Mouse (Mus musculus): Measurements from ENCODE around the gene Fam89a. TPM values are rescaled to one million over a fixed set of nuclear protein-coding genes. Genes with fewer than 3 reads are reported as not detected.
A peak's percentile ranks its signal among the peaks of the same experiment; 100 is the strongest.

The Fam89a gene
- polyA plus RNA-seq, 2 experiments from 2014 or later = 0.50 to 1.1 TPM

- no peak for ATAC-seq
Measured at GRCm38 (mm10) chr8:124752325-124752862, 762 bp upstream of the Fam89a start.

DNA sequence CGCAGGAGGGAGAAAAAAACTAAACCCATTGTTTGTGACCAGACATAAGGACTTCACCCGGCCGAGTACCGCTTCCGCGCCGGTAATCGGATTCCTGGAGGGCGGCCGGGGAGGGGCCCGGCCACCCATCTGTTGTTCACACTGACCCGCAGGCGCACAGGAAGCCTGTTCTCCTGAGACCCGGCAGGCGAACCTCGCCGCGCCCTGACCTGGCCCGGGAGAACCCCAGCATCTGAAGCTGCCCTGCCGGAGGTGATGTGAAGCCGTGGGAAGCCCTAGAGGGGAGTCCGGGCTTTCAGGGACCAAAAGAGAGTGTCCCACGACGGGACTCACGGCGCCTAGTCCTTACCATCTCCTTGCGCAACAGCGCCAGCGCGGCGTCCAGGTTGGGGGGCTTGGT lies 441 bp downstream of the Fam89a start:
- ATAC-seq = peak; percentile 14

DNA sequence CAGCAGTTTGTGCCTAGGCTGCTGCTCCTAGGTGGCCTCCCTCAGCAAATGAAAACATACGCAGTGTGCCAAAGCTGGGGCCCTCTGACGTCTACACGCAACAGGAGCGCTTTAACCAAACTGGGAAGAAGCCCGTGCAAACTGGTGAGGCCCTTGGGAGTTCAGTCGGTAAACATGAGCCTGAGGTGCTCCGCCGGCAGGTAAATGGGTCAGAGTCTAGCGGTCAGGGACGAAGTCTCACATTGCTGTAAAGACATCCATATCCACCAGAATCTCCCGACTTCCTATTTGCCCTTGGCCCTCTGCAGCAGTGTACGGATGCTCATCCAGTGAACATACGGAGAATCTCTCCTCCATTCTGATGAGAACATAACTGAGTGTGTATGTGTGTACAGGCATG lies 5.0 kb downstream of the Fam89a start:
- no peak for ATAC-seq

- ATAC-seq = peak; percentile 63
Measured at GRCm38 (mm10) chr8:124739268-124739667, 12.4 kb downstream of the Fam89a start.

- ATAC-seq = no peak
Measured at GRCm38 (mm10) chr8:124735371-124735911, 16.2 kb downstream of the Fam89a start.

DNA sequence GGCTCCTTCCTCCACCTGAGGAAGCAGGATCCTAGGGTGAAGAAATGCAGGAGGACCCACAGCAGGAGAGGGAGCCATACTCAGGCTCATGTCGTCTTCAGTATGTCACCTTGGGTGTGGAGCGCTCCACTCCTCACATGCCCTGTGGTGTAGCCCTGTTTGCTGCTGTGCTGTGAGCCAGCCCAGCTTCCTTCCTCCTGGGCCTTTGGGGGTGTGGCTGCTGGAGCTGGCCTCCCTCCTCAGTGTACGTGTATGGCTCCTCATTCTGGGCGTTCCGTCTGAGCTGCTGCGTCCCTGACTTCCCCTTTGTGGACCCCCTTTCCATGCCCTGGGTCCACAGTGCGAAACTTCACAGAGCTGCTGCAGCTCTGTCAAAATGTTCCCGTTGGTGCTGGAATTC lies 18.8 kb downstream of the Fam89a start:
- ATAC-seq = no peak

DNA sequence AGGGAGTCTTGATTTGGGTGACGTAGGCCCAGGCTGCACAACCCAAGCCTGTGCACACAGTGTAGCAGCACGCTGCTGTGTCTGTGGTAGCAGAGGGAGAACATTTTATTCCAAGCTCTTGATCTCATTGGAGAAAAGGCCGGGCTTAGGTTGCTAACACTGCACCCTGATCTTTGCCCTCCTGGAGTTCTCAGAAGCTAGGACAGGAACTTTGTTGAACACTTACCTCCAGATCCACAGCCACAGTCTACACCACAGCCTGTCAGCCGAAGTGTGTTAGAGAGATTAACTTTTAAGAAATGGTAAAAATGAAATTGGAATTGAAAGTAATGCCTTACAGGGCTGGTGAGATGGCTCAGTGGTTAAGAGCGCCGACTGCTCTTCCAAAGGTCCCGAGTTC lies 27.3 kb downstream of the Fam89a start:
- ATAC-seq = no peak

- ATAC-seq = peak; percentile 92
Measured at GRCm38 (mm10) chr8:124721862-124722515, 29.6 kb downstream of the Fam89a start, which contains the start of the genes Ttc13 and Arv1. Gene Ttc13 (minus strand): TSS chr8:124721983. Gene Arv1 (plus strand): TSS chr8:124722139.

- ATAC-seq = no peak
Measured at GRCm38 (mm10) chr8:124720938-124721861, 30.4 kb downstream of the Fam89a start.

DNA sequence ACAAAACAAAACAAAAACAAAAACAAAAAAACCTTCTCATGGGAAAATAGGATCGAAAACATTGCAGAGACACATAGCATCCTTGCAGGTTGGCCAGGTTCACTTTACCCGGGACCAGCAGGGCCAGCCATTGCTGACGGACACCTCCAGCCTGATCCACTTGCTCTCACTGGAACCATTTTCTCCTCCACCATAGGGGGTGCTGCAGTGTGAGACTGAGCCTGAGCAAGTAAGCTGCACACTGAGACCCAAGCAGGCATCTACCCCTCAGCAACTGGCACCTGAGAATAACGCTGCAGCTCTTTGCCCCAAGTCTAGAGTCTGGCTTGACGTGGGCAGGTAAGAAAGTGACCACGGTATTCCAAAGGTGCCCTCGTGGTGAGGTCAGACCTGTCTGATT lies 31.5 kb downstream of the Fam89a start:
- no peak for ATAC-seq

GRCm38 (mm10) chr8:124715736-124716135 lies 35.9 kb downstream of the Fam89a start:
- ATAC-seq = no peak

- ATAC-seq = no peak
Measured at GRCm38 (mm10) chr8:124713207-124713606, 38.4 kb downstream of the Fam89a start.

- no peak for ATAC-seq
Measured at GRCm38 (mm10) chr8:124705823-124706222, 45.8 kb downstream of the Fam89a start.

DNA sequence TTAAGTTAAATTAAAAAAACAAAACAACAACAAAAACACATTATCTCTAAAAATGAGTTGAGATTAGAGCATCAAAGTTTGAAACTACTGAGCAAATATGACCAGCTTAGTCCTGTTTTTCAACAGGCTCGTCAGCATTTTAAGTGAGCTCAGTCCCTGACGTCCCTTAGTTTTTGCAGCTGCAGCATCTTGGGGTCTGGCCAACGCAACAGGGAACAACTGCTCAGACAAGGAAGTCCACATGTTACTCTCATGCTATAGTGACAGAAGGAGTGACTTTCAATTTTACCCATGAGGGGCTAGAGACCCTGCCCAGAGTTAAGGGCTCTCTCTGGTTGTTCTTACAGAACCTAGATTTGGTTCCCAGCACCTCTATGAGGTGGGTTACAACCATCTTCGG lies 47.3 kb downstream of the Fam89a start:
- no peak for ATAC-seq

DNA sequence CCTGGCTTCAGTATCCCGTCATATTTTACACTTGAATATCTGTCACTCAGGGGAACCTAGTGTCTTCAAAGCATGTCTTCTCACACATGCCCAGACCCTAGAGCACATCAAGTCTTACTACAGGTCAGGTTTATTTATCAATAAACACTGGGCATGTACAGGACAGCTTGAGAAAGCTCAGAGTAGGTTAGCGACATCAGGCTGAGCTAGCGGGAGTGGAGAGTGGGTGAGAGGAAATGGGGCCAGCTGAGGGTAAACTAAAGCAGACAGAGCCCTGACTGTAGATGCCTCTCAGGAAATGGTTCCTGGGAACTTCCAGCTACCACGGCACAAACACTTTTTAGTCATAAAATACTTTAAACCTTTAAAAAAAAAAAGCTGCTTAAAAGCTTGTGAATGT lies 48.1 kb downstream of the Fam89a start:
- ATAC-seq = peak; percentile 34

DNA sequence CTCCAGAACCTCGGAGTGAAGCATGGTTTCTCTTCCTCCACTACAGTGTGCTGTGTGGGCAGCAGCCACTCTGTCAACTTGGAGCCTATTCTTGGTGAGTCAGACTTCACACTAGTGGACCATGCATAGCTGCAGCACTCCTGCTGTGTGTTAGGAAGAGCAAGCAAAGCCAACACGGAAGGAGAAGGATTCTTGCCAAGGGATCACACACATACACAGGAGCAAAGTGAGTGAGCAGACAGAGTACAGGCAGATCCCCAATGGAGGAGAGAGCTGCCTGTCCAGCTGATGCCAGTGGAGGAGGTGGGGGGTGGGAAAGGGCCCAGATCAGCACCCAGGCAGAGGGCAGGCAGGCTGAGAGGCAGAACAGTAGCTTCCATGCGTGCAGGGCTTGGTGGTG lies 49.4 kb downstream of the Fam89a start:
- ATAC-seq = no peak

- ATAC-seq = peak; percentile 83
Measured at GRCm38 (mm10) chr8:124701023-124701422, 50.6 kb downstream of the Fam89a start.

DNA sequence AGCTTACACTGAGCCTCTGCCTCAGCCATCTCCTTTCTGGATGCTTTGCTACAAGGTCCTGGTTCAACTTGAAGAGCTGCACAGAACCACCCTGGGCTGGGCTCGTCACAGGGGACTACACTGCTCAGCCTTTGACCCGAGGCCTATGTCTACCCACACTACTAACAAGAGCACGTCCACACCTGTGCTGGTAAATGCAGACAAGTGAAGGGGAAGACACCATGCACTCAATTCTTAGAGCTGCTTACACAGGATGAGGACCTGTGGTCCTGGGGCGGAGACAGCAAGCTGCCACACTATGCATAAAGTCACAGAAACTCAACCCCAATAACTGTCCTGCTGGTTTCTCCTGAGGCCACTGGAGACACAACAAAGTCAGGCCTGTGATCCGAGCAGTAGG lies 51.4 kb downstream of the Fam89a start:
- ATAC-seq = peak; percentile 30

- no peak for ATAC-seq
Measured at GRCm38 (mm10) chr8:124695424-124696100, 56.1 kb downstream of the Fam89a start.

GRCm38 (mm10) chr8:124691706-124692105 lies 59.9 kb downstream of the Fam89a start:
- ATAC-seq = no peak
